Mouse (Mus musculus) hindbrain, embryonic 15.5 days (tissue): Measurements from ENCODE around the gene Plxnc1. TPM values are rescaled to one million over a fixed set of nuclear protein-coding genes. Genes with fewer than 3 reads are reported as not detected.
A peak's percentile ranks its signal among the peaks of the same experiment; 100 is the strongest.

Experiments
- ATAC-seq: fragments of 200-750 bp; cut with Nextera tagmentation; 2 replicates; pipeline ENCODE4 v1.8.0; 2017; ENCODE audit warnings: low read depth, moderate number of reproducible peaks, moderate TSS enrichment; ENCODE audit not compliant: low FRiP score
- H3K27ac ChIP-seq: fragments of 300-500 bp; sonication (generic); replicated peaks from 2 replicates; pipeline ENCODE4 v1.5.1; 2015; ENCODE audit warnings: mild to moderate bottlenecking, inconsistent platforms
- H3K27me3 ChIP-seq: fragments of 300-500 bp; sonication (generic); 2 replicates; pipeline ENCODE4 v1.6.1; 2015; ENCODE audit warnings: control low read depth, inconsistent platforms
- H3K36me3 ChIP-seq: fragments of 300-500 bp; sonication (generic); 2 replicates; pipeline ENCODE4 v1.6.1; 2015; ENCODE audit warnings: control low read depth, inconsistent platforms
- H3K4me1 ChIP-seq: fragments of 300-500 bp; sonication (generic); replicated peaks from 2 replicates; pipeline ENCODE4 v1.6.1; 2015; ENCODE audit warnings: control low read depth, inconsistent platforms
- H3K4me2 ChIP-seq: fragments of 300-500 bp; sonication (generic); 2 replicates; pipeline ENCODE4 v1.6.1; 2015; ENCODE audit warnings: moderate library complexity, mild to moderate bottlenecking, inconsistent platforms
- H3K4me3 ChIP-seq: fragments of 300-500 bp; sonication (generic); 2 replicates; pipeline ENCODE4 v1.5.1; 2015; ENCODE audit warnings: mild to moderate bottlenecking, inconsistent platforms
- H3K9ac ChIP-seq: fragments of 300-500 bp; sonication (generic); 2 replicates; pipeline ENCODE4 v1.6.1; 2015; ENCODE audit warnings: inconsistent platforms
- H3K9me3 ChIP-seq: fragments of 300-500 bp; sonication (generic); 2 replicates; pipeline ENCODE4 v1.6.1; 2016; ENCODE audit warnings: control low read depth, inconsistent platforms
- WGBS: fragments of 180-500 bp; shearing (Covaris S2); methylation state at CpG from one replicate; pipeline ENCODE4 v1.1.7; 2015; 5-methylcytosine and 5-hydroxymethylcytosine counted together
- polyA plus RNA-seq: library from polyadenylated mRNA; unstranded; fragments of >200 nt; fragmentation: Nextera tagmentation; extraction: Ambion mirVana; gene quantifications from 2 replicates; pipeline ENCODE4 v1.2.1, GENCODE M21; 2015

Plxnc1 gene
- polyA plus RNA-seq, 1 experiment from 2014 or later, result 12.5 TPM

DNA sequence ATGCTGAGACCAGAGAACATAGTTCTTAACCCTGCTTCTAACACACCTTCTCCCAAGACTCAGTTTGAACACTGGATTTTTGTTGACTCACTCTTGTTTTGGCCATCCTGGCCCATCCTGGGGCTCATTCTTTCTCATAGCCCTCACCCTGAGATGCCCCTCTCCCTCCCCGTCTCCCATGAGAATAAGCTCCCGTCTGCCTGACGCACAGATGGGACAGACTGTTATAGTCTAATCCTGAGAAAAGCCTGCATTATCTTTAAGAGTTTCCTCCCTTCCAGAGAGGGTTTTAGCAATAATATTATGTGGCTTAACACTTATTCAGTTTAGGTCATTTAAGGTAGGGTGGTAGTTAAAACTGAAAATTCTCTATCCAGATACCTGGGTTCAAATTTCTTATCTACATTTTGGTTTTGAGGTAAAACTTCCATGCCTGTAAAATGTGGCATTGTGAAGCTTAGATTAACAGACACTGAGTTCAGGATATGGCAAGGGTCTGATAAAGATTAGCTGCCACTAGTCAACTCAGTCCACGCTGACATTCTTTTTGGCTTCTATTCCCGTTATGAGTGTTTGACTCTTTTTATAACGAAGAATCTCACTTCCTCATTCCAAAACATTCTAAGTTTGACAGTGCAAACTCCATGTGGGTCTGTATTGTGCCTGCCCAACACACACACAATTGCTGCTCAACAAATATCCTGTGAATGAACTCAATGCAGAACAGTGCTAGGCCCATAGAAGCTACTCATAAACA is 86.2 kb downstream of the Plxnc1 start:
- WGBS, result 91% methylated on average over 6 of the region's 6 CpGs

GRCm38 (mm10) chr10:94850565-94850964 is 94.1 kb downstream of the Plxnc1 start:
- Histone ChIP-seq H3K27ac (no peak overlapping the region), H3K36me3 (peaks cover 17% of the 10 kb centered on the region; the same call in 1 of the 2 replicates), H3K9ac (no peak overlapping the region), H3K27me3 (no peaks in the 10 kb centered on the region), H3K4me1 (no peaks in the 10 kb centered on the region), H3K4me2 (no peak overlapping the region), H3K9me3 (no peaks in the 10 kb centered on the region), H3K4me3 (no peak overlapping the region)
- WGBS, result 42% methylated on average over 4 of the region's 4 CpGs
- no peak for ATAC-seq

More for the DNA sequence above, 86.2 kb downstream of the Plxnc1 start:
- H3K36me3 ChIP-seq, result peaks cover 30% of the 10 kb centered on the region
- no peak overlapping the region for H3K4me3 ChIP-seq
- H3K4me1 ChIP-seq, result no peaks in the 10 kb centered on the region
- no peak for ATAC-seq
- no peak overlapping the region for H3K4me2 ChIP-seq
- no peak overlapping the region for H3K27ac ChIP-seq
- no peak overlapping the region for H3K9ac ChIP-seq
- H3K27me3 ChIP-seq, result no peaks in the 10 kb centered on the region
- H3K9me3 ChIP-seq, result no peaks in the 10 kb centered on the region

DNA sequence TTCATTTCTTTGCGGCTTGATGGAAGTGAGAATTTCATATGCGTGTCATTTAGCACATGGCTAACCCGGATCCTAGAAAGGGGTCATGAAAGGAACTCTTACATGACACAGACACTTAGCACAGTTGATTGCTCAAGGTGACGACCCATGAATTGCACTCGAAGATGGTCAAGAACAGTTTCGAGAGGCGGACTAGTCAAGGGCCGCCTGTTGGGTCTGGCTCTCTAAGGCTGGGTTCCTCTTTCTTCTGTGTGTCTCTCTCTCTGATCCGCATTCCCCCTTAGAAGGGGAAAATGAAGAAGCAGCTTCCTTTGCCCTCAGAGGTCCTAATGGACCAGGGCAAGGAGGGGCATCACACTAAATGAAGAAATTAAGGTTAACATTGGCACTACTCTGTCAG is 94.7 kb downstream of the Plxnc1 start:
- Histone ChIP-seq H3K9me3 (no peaks in the 10 kb centered on the region), H3K4me3 (no peak overlapping the region), H3K4me1 (no peaks in the 10 kb centered on the region), H3K36me3 (peaks cover 17% of the 10 kb centered on the region; the same call in 1 of the 2 replicates), H3K9ac (no peak overlapping the region), H3K4me2 (no peak overlapping the region), H3K27me3 (no peaks in the 10 kb centered on the region), H3K27ac (no peak overlapping the region)
- 88% methylated on average over 9 of the region's 9 CpGs for WGBS
- no peak for ATAC-seq

DNA sequence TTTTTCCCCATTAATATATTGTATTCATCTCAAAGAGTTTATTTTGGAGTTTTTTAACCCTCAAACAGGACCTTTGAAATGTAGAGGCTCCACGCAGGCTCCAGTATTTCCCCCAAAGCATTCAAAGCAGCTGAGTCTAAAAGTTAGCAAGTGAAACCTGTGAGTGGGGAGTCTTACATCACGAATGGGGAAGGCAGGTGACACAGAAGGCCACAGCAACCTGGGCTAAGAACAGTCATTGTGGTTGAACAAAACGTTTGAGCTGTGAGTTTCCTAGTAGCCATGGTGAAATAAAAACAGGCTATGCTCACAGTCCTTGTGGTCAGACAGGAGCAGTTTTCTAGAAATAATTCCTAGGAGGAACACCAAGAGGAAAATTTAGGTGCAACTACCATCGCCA is 95.3 kb downstream of the Plxnc1 start:
- H3K9me3 ChIP-seq, result no peaks in the 10 kb centered on the region
- peaks cover 17% of the 10 kb centered on the region; the same call in 1 of the 2 replicates for H3K36me3 ChIP-seq
- no peak for ATAC-seq

GRCm38 (mm10) chr10:94848344-94848743 is 96.3 kb downstream of the Plxnc1 start:
- 95% methylated on average over 6 of the region's 6 CpGs for WGBS
- ATAC-seq, result no peak
- Histone ChIP-seq H3K4me1 (no peaks in the 10 kb centered on the region), H3K36me3 (peaks cover 15% of the 10 kb centered on the region; the same call in 1 of the 2 replicates), H3K4me3 (no peak overlapping the region), H3K27ac (no peak overlapping the region), H3K9me3 (no peaks in the 10 kb centered on the region), H3K27me3 (no peaks in the 10 kb centered on the region), H3K4me2 (no peak overlapping the region), H3K9ac (no peak overlapping the region)

More for the DNA sequence above, 95.3 kb downstream of the Plxnc1 start:
- Histone ChIP-seq H3K9ac (no peak overlapping the region), H3K4me1 (no peaks in the 10 kb centered on the region), H3K4me2 (no peak overlapping the region), H3K4me3 (no peak overlapping the region), H3K27me3 (no peaks in the 10 kb centered on the region), H3K27ac (no peak overlapping the region)
- 87% methylated on average over 4 of the region's 4 CpGs for WGBS

DNA sequence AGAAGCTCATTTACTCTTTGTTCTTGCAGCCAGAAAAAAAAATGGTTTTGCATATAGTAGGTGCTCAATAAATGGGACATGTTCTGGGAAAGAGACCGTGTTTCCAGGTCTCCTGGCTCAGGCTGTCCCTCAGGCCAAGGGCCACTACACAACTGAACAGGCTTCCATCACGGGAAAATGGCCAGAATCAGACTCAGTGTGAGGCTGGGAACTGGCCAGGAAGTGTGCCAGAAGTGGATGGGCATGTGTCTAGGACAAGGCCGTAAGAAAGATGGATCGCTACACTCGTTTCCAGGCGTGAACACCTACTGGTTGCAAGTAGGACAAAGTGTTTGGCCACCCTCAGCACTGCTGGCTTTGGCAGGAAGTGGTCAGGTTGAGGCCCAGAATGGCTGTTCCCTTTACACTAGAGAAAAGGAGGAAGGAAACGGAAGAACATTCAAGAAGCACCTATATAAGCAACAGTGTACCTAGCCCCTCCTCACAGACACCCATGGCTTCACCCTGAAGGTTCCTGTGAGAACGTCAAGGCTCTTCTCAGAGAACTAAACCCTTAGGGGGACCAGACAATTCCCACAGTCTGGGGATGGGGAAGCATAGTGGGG is 98.0 kb downstream of the Plxnc1 start:
- H3K4me2 ChIP-seq, result no peak overlapping the region
- no peaks in the 10 kb centered on the region for H3K4me1 ChIP-seq
- no peaks in the 10 kb centered on the region for H3K27me3 ChIP-seq
- peaks cover 19% of the 10 kb centered on the region; the same call in 1 of the 2 replicates for H3K36me3 ChIP-seq
- 87% methylated on average over 8 of the region's 8 CpGs for WGBS
- no peaks in the 10 kb centered on the region for H3K9me3 ChIP-seq
- ATAC-seq, result no peak
- H3K4me3 ChIP-seq, result no peak overlapping the region
- no peak overlapping the region for H3K27ac ChIP-seq
- H3K9ac ChIP-seq, result no peak overlapping the region

- Histone ChIP-seq H3K27ac (no peak overlapping the region), H3K4me2 (no peak overlapping the region), H3K36me3 (peaks cover 30% of the 10 kb centered on the region; the same call in 1 of the 2 replicates), H3K27me3 (no peaks in the 10 kb centered on the region), H3K9me3 (no peaks in the 10 kb centered on the region), H3K9ac (no peak overlapping the region), H3K4me1 (no peaks in the 10 kb centered on the region), H3K4me3 (no peak overlapping the region)
- ATAC-seq, result no peak
- 91% methylated on average over 6 of the region's 6 CpGs for WGBS
These were observed 99.9 kb downstream of the Plxnc1 start for GRCm38 (mm10) chr10:94844692-94845091.

DNA sequence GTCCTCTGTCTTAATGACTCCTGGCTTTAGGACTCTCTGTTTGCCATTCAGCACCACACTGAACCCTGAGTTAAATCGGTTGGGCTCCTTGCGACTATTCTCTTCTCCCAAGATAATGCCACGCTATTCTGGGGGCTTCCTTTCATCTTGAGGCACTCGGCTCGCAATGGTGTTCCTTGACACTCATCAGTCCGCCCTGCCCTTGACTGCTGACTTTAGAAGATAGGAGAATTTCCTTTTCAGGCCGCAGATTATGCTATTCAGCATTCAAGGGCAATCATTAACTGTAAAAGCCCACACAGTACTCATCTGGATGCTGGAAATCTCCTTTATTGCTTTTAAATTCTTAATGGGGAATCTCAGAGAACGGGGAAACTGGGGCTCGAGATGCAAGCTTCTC is 108.8 kb downstream of the Plxnc1 start:
- Histone ChIP-seq H3K9me3 (no peaks in the 10 kb centered on the region), H3K27me3 (no peaks in the 10 kb centered on the region), H3K4me1 (peaks cover 4% of the 10 kb centered on the region; the same call in 1 of the 2 replicates), H3K27ac (no peak overlapping the region), H3K4me3 (no peak overlapping the region), H3K36me3 (peaks cover 25% of the 10 kb centered on the region), H3K9ac (no peak overlapping the region), H3K4me2 (no peak overlapping the region)
- no peak for ATAC-seq
- 85% methylated on average over 9 of the region's 9 CpGs for WGBS

GRCm38 (mm10) chr10:94829407-94829806 is 115.2 kb downstream of the Plxnc1 start:
- peak; percentile 87 for ATAC-seq
- Histone ChIP-seq H3K9me3 (no peaks in the 10 kb centered on the region), H3K9ac (no peak overlapping the region), H3K27me3 (no peaks in the 10 kb centered on the region), H3K36me3 (peaks cover 21% of the 10 kb centered on the region), H3K4me1 (peaks cover 29% of the 10 kb centered on the region), H3K27ac (peak overlapping the region; percentile 78), H3K4me2 (no peak overlapping the region; the same call in 1 of the 2 replicates), H3K4me3 (no peak overlapping the region)
- 53% methylated on average over 6 of the region's 6 CpGs for WGBS

DNA sequence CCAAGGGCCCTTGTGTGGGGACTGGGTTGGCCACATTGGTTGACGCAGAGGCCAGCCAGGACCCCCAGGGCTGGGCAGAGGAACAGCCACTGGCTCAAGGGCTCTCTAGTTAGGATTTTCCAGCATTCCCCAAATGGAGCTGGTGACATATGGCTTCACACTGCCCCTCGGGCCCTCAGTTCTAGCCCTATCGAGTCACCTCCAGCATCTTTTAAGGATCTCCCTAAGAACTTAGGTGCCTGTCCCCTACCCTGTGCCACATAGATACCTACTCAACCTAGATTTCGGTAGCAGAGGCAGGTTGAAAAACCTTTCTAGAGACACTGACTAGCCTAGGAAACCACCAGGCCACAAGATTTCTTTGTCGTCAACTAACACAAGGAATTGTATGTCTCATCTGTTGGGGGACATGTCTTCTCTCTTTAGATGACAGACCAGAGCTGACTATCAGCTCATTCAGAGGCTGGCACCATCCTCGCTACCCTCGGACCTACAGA is 115.9 kb downstream of the Plxnc1 start:
- H3K27ac ChIP-seq, result 0 out of 2 replicates have a peak overlapping the region, but pooled peaks have one; percentile 20
- no peak overlapping the region for H3K9ac ChIP-seq
- H3K9me3 ChIP-seq, result no peaks in the 10 kb centered on the region
- ATAC-seq, result no peak
- peaks cover 21% of the 10 kb centered on the region for H3K36me3 ChIP-seq
- 95% methylated on average over 7 of the region's 7 CpGs for WGBS
- H3K4me1 ChIP-seq, result peaks cover 33% of the 10 kb centered on the region
- H3K27me3 ChIP-seq, result no peaks in the 10 kb centered on the region
- no peak overlapping the region for H3K4me3 ChIP-seq
- no peak overlapping the region for H3K4me2 ChIP-seq

DNA sequence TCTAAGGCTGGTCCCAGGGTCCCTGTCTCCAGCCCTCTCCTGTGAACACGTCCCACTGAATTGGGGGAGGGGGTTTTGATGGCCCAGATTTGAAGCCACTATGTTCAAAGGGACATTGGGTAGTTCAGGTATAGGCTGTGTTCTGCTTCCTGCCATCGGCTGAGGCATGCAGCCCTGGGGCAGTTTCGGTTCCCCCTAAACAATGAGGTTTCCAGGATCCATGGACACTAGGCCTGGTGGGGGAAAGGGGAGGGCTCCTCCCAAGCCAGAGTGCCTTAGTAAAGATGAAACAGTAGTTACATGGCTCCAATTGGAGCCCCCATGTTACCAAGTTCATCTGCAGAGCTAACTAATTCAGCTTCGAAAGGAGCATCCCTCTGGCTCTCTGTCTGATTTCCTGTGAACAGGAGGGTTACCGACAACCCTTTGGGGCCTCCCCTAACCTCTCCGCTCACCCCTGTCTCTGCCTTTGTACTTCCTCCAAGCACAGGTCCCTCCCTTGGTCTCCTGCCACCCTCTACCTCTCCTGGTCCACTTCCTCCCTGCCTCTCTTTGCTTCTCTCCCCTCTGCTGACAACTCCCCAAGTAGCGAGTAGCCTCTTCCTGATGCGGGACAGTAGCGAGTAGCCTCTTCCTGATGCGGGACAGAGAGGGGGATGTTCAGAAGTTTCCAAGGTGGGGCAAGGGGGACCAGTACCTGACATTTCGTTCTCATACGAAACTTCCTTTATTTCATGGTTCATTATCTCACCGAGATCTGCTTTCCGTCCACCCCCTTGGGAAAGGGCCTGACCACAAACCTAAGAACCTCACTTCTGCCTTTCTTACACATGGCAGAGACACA is 116.5 kb downstream of the Plxnc1 start:
- peaks cover 20% of the 10 kb centered on the region for H3K36me3 ChIP-seq
- no peak overlapping the region for H3K4me2 ChIP-seq
- peaks cover 33% of the 10 kb centered on the region for H3K4me1 ChIP-seq
- no peaks in the 10 kb centered on the region for H3K9me3 ChIP-seq
- no peak overlapping the region for H3K9ac ChIP-seq
- ATAC-seq, result no peak
- H3K27me3 ChIP-seq, result no peaks in the 10 kb centered on the region
- WGBS, result 88% methylated on average over 14 of the region's 14 CpGs
- no peak overlapping the region for H3K4me3 ChIP-seq
- no peak overlapping the region for H3K27ac ChIP-seq
